Mouse (Mus musculus) CH12.LX (cell line): ENCODE results near the gene Pip4k2c. TPM values are rescaled to one million over a fixed set of nuclear protein-coding genes. Genes with fewer than 3 reads are reported as not detected.

Experiments
- DNase-seq: peaks from one replicate; pipeline ENCODE4 v3.0.0-alpha.2; 2013; ENCODE audit errors: extremely low read depth
- H3K27ac ChIP-seq: 2 replicates; pipeline ENCODE4 v1.5.1; 2012; ENCODE audit warnings: low read depth, mild to moderate bottlenecking, control low read depth, moderate library complexity; ENCODE audit not compliant: insufficient read depth
- H3K27me3 ChIP-seq: replicated peaks from 2 replicates; pipeline ENCODE3; 2012; ENCODE audit warnings: inconsistent platforms
- H3K36me3 ChIP-seq, 2 experiments: replicated peaks in 1 of 2; 2 replicates each; pipeline versions ENCODE3 to v1.6.1; 2012; ENCODE audit warnings: inconsistent platforms in 1 of 2, low read length in 1 of 2, mild to moderate bottlenecking in 1 of 2, mixed read lengths in 1 of 2, moderate library complexity in 1 of 2; ENCODE audit not compliant: control insufficient read depth in 1 of 2, insufficient read depth in 1 of 2
- H3K4me1 ChIP-seq, 2 experiments: 2 replicates each; pipeline ENCODE4 v1.6.1; 2012; ENCODE audit warnings: inconsistent platforms in 1 of 2, moderate library complexity in 1 of 2; ENCODE audit not compliant: insufficient read depth in 2 of 2, control insufficient read depth in 1 of 2
- H3K4me2 ChIP-seq: 2 replicates; pipeline ENCODE4 v1.6.1; 2012; ENCODE audit warnings: low read depth, mild to moderate bottlenecking, control low read depth; ENCODE audit not compliant: poor library complexity, insufficient read depth, severe bottlenecking
- H3K4me3 ChIP-seq, 3 experiments: fragments of 150-350 bp in 1 of 3; sonication (generic) in 1 of 3; replicated peaks in 1 of 3; 2 replicates each; pipeline versions ENCODE3 to v1.5.1; 2011 to 2012; ENCODE audit warnings: low read depth in 2 of 3, low read length in 2 of 3, mild to moderate bottlenecking in 2 of 3, moderate library complexity in 2 of 3, control low read depth in 1 of 3, improper control_type of control experiment in 1 of 3, inconsistent platforms in 1 of 3, mixed read lengths in 1 of 3; ENCODE audit not compliant: poor library complexity in 1 of 3
- H3K79me2 ChIP-seq: replicated peaks from 2 replicates; pipeline ENCODE4 v1.6.1; 2012; ENCODE audit warnings: mild to moderate bottlenecking, moderate library complexity; ENCODE audit not compliant: control insufficient read depth, poor library complexity, insufficient read depth, severe bottlenecking; ENCODE audit errors: extremely low read depth
- H3K9ac ChIP-seq: 2 replicates; pipeline ENCODE4 v1.6.1; 2012; ENCODE audit warnings: low read depth, mild to moderate bottlenecking, control low read depth, moderate library complexity; ENCODE audit not compliant: insufficient read depth
- H3K9me3 ChIP-seq: replicated peaks from 2 replicates; pipeline ENCODE3; 2012; ENCODE audit warnings: low read length, inconsistent platforms, mixed read lengths
- CHD1 ChIP-seq: IDR thresholded peaks from 2 replicates; pipeline ENCODE4 v1.6.1; 2012; ENCODE audit warnings: low read depth, low read length, improper control_type of control experiment, inconsistent platforms
- CHD2 ChIP-seq: IDR thresholded peaks from 2 replicates; pipeline ENCODE4 v1.6.1; 2011; ENCODE audit warnings: low read length, improper control_type of control experiment
- E2F4 ChIP-seq: IDR thresholded peaks from 2 replicates; pipeline ENCODE4 v1.6.1; 2011; ENCODE audit warnings: low read depth, low read length, improper control_type of control experiment; ENCODE audit not compliant: insufficient replicate concordance
- ELF1 ChIP-seq: IDR thresholded peaks from 2 replicates; pipeline ENCODE4 v1.6.1; 2014; ENCODE audit warnings: low read depth, mild to moderate bottlenecking, inconsistent platforms, low read length, improper control_type of control experiment
- EP300 ChIP-seq: IDR thresholded peaks from 2 replicates; pipeline ENCODE4 v1.6.1; 2011; ENCODE audit warnings: low read length, improper control_type of control experiment
- MAFK ChIP-seq: IDR thresholded peaks from 2 replicates; pipeline ENCODE4 v1.6.1; 2011; ENCODE audit warnings: low read length, improper control_type of control experiment; ENCODE audit not compliant: insufficient replicate concordance
- MAX ChIP-seq: IDR thresholded peaks from 2 replicates; pipeline ENCODE4 v1.6.1; 2011; ENCODE audit warnings: low read length, improper control_type of control experiment
- MAZ ChIP-seq: IDR thresholded peaks from 2 replicates; pipeline ENCODE4 v1.6.1; 2012; ENCODE audit warnings: low read depth, mild to moderate bottlenecking, inconsistent platforms, low read length, improper control_type of control experiment, moderate library complexity
- MYC ChIP-seq: IDR thresholded peaks from 2 replicates; pipeline ENCODE4 v1.6.1; 2011; ENCODE audit warnings: low read depth, mild to moderate bottlenecking, improper control_type of control experiment, low read length
- NELFE ChIP-seq: IDR thresholded peaks from 2 replicates; pipeline ENCODE4 v1.6.1; 2011; ENCODE audit warnings: low read depth, low read length, improper control_type of control experiment
- NRF1 ChIP-seq: IDR thresholded peaks from 2 replicates; pipeline ENCODE4 v1.6.1; 2014; ENCODE audit warnings: low read depth, mild to moderate bottlenecking, inconsistent platforms, low read length, improper control_type of control experiment, moderate library complexity
- PAX5 ChIP-seq: IDR thresholded peaks from 2 replicates; pipeline ENCODE4 v1.6.1; 2012; ENCODE audit warnings: low read length, inconsistent platforms, mixed read lengths
- POLR2A ChIP-seq: IDR thresholded peaks from 2 replicates; pipeline ENCODE4 v1.6.1; 2011; ENCODE audit warnings: low read depth, mild to moderate bottlenecking, improper control_type of control experiment, low read length
- POLR2AphosphoS2 ChIP-seq: IDR thresholded peaks from 2 replicates; pipeline ENCODE4 v1.6.1; 2011; ENCODE audit warnings: low read depth, low read length, improper control_type of control experiment
- TBP ChIP-seq: conservative IDR thresholded peaks from 2 replicates; pipeline ENCODE4 v1.6.1; 2011; ENCODE audit warnings: low read depth, low read length, improper control_type of control experiment
- UBTF ChIP-seq: IDR thresholded peaks from 2 replicates; pipeline ENCODE4 v1.6.1; 2012; ENCODE audit warnings: low read depth, mild to moderate bottlenecking, inconsistent platforms, low read length, improper control_type of control experiment, moderate library complexity
- ZC3H11A ChIP-seq: IDR thresholded peaks from 2 replicates; pipeline ENCODE4 v1.6.1; 2012; ENCODE audit warnings: low read depth, mild to moderate bottlenecking, inconsistent platforms, low read length, improper control_type of control experiment
- dilution Hi-C: fragments of 300-500 bp; cut with MboI; formaldehyde crosslinking; loops from 2 replicates; pipeline ENCODE4 v1.14.3; 2020; ENCODE audit warnings: low sequenced_read_pairs; ENCODE audit not compliant: extremely low pct_unique_long_range_greater_than_20kb, extremely low pct_ligation_motif_present
- in situ Hi-C: fragments of 300-500 bp; cut with MboI; formaldehyde crosslinking; loops from 3 replicates; pipeline ENCODE4 v1.14.3; 2019; ENCODE audit warnings: low sequenced_read_pairs, low pct_ligation_motif_present, low pct_unique_long_range_greater_than_20kb, mixed read lengths
- polyA plus RNA-seq: library from polyadenylated mRNA; unstranded; fragments of >175 nt; gene quantifications from 2 replicates; pipeline ENCODE4 v1.2.1, GENCODE M21; 2012; ENCODE audit warnings: low read depth; ENCODE audit not compliant: insufficient read length
- total RNA-seq, 2 experiments: library from RNA; depleted of rRNA; stranded (reverse); fragments of 300-350 nt in 1 of 2; fragments of >200 nt in 1 of 2; gene quantifications; 2 replicates each; pipeline ENCODE4 v1.2.3; 2012 to 2014

The Pip4k2c gene
- total and polyA plus RNA-seq, 3 experiments: 13.3 to 24.7 (median 22.7) TPM

- no peaks in the 10 kb centered on the region for H3K27me3 ChIP-seq
- dilution Hi-C loops: no loop called here
- peaks cover 0 to 36% of the 10 kb centered on the region in 2 experiments for H3K36me3 ChIP-seq
- peaks cover 2 to 6% of the 10 kb centered on the region in 2 experiments; a peak in 1 of 4 replicates for H3K4me1 ChIP-seq
- H3K9ac ChIP-seq: no peak overlapping the region
- H3K4me3 ChIP-seq: no peak overlapping the region
- in situ Hi-C loops: no loop called here
- no peak for DNase-seq
- TF ChIP-seq MYC (no peak), NRF1 (no peak), CHD2 (no peak), NELFE (no peak), E2F4 (no peak), POLR2AphosphoS2 (no peak), MAFK (no peak), TBP (no peak), PAX5 (no peak), MAZ (no peak), EP300 (no peak), ELF1 (no peak), MAX (no peak)
- TF ChIP-seq, all 38 proteins: peak for 0
- Histone ChIP-seq H3K4me2 (no peak overlapping the region), H3K79me2 (no peaks in the 10 kb centered on the region), H3K27ac (no peak overlapping the region), H3K9me3 (peaks cover 7% of the 10 kb centered on the region)
Observed at GRCm38 (mm10) chr10:127183759-127184158, 27.6 kb downstream of the Pip4k2c start.

GRCm38 (mm10) chr10:127182624-127183023 is 28.8 kb downstream of the Pip4k2c start:
- Histone ChIP-seq H3K9ac (no peak overlapping the region), H3K9me3 (peaks cover 7% of the 10 kb centered on the region), H3K4me2 (no peak overlapping the region), H3K79me2 (no peaks in the 10 kb centered on the region), H3K27ac (no peak overlapping the region), H3K27me3 (no peaks in the 10 kb centered on the region), H3K4me3 (no peak overlapping the region), H3K36me3 (peaks cover 0 to 36% of the 10 kb centered on the region in 2 experiments), H3K4me1 (peaks cover 2 to 7% of the 10 kb centered on the region in 2 experiments; a peak in 2 of 4 replicates)
- DNase-seq: no peak
- no peak for TF ChIP-seq ZC3H11A
- TF ChIP-seq POLR2A: no peak
- no peak for TF ChIP-seq CHD1
- in situ Hi-C loops: no loop called here
- dilution Hi-C loops: no loop called here

GRCm38 (mm10) chr10:127181566-127181965 is 29.8 kb downstream of the Pip4k2c start:
- peaks cover under 1% of the 10 kb centered on the region for H3K9me3 ChIP-seq
- H3K36me3 ChIP-seq: peaks cover 0 to 30% of the 10 kb centered on the region in 2 experiments
- H3K79me2 ChIP-seq: no peaks in the 10 kb centered on the region
- H3K9ac ChIP-seq: no peak overlapping the region
- TF ChIP-seq MAZ (no peak), TBP (no peak), UBTF (no peak), POLR2AphosphoS2 (no peak)
- no peak overlapping the region for H3K4me3 ChIP-seq
- no peak for DNase-seq
- dilution Hi-C loops (no loop called here), in situ Hi-C loops (no loop called here)
- H3K4me1 ChIP-seq: peaks cover 0 to 7% of the 10 kb centered on the region in 2 experiments; a peak in 2 of 4 replicates
- H3K27ac ChIP-seq: no peak overlapping the region
- no peak overlapping the region for H3K4me2 ChIP-seq
- H3K27me3 ChIP-seq: no peaks in the 10 kb centered on the region
